Mouse (Mus musculus): ENCODE data around the gene H2-DMa. TPM values are rescaled to one million over a fixed set of nuclear protein-coding genes. Genes with fewer than 3 reads are reported as not detected.

Gene H2-DMa
- polyA plus RNA-seq, 1 experiment: 177 TPM

DNA sequence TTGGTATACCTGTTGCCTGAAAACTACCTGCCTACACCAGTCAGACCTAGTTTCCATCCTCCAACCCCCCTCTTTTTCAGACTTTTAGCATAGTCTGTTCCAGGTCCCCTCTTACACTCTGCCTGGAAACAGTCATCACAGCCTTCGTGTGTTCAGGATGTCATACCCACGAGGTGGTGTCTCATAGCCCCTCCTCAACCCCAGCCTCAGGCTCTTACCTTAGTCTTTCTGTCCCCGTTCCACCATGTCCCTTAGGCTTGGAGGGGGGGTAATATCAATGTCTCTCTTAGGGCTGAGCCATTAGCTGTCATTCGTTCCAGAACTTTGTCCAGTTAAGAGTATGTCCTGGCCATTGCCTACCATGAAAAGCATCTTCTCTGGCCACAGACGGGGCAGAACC is 18.2 kb upstream of the H2-DMa start:
- peaks cover 19% of the 10 kb centered on the region for H3K4me1 ChIP-seq (replicated peaks; ENCODE audit: control insufficient read depth, insufficient read depth, low read length)
- H3K36me3 ChIP-seq (ENCODE audit: control insufficient read depth, insufficient read depth, low read length): no peaks in the 10 kb centered on the region
- H3K27ac ChIP-seq (ENCODE audit: control insufficient read depth, insufficient read depth, low read length): no peak overlapping the region
- no peak for DNase-seq
- TF ChIP-seq CTCF (IDR thresholded peaks at IDR 0.05; ENCODE audit: borderline replicate concordance, control insufficient read depth, extremely low read depth, insufficient read depth, low read length, poor library complexity) (no peak), POLR2A (IDR thresholded peaks at IDR 0.05; ENCODE audit: control insufficient read depth, extremely low read depth, insufficient read depth, low read length, poor library complexity) (no peak)
- 23% methylated on average over 5 of the region's 5 CpGs for WGBS
- no peaks in the 10 kb centered on the region for H3K27me3 ChIP-seq (ENCODE audit: control insufficient read depth, insufficient read depth, low read length)
- H3K4me3 ChIP-seq (ENCODE audit: control insufficient read depth, insufficient read depth, low read length): no peak overlapping the region

DNA sequence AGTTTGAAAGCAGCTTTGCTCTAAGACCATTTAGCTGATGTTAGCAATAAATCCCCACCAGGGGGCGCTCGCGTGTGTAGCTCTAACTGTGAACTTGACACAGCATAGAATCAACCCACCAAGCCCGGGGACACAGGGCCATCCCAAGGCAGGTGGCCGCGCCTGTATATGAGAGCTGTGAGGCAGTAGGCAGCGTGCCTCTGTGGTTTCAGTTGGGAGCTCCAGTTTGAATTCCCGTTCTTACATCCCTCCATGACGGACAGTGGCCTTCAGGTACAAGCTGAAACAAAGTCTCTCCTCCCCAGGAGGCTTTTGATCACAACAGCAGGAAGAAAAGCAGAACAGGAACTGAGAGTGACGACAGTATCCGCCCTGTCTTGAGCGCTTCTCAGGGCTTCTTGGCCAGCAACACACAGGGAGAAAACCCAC is 17.7 kb upstream of the H2-DMa start:
- H3K4me3 ChIP-seq (ENCODE audit: control insufficient read depth, insufficient read depth, low read length): peak overlapping the region; percentile 63
- no peaks in the 10 kb centered on the region for H3K27me3 ChIP-seq (ENCODE audit: control insufficient read depth, insufficient read depth, low read length)
- peaks cover 19% of the 10 kb centered on the region for H3K4me1 ChIP-seq (replicated peaks; ENCODE audit: control insufficient read depth, insufficient read depth, low read length)
- DNase-seq: peak; percentile 97
- peak overlapping the region; percentile 78 for H3K27ac ChIP-seq (ENCODE audit: control insufficient read depth, insufficient read depth, low read length)
- under 1% methylated on average over 12 of the region's 12 CpGs for WGBS
- no peaks in the 10 kb centered on the region for H3K36me3 ChIP-seq (ENCODE audit: control insufficient read depth, insufficient read depth, low read length)
- TF ChIP-seq CTCF (IDR thresholded peaks at IDR 0.05; ENCODE audit: borderline replicate concordance, control insufficient read depth, extremely low read depth, insufficient read depth, low read length, poor library complexity) (peak; percentile 78), POLR2A (IDR thresholded peaks at IDR 0.05; ENCODE audit: control insufficient read depth, extremely low read depth, insufficient read depth, low read length, poor library complexity) (peak; percentile 45)

DNA sequence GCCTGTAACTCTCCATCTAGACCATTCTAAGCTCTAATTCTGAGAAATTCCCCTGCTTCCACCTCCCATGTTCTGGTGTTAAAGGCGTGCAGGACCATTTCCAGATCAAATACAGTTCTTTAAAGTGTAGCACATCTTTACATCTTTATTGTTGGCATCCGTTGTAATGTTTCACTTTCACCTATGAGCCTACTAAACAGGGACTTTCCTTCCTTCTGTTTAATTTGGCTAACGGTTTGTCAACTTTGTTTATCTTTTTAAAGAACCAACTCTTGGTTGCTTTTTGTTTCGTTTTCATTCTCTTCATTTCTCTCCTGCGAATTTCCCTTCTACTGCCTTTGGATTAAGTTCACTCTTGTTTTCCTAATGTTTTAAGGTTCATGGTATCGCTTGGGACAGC is 16.5 kb upstream of the H2-DMa start:
- no peak for TF ChIP-seq POLR2A (IDR thresholded peaks at IDR 0.05; ENCODE audit: control insufficient read depth, extremely low read depth, insufficient read depth, low read length, poor library complexity)
- TF ChIP-seq CTCF (IDR thresholded peaks at IDR 0.05; ENCODE audit: borderline replicate concordance, control insufficient read depth, extremely low read depth, insufficient read depth, low read length, poor library complexity): no peak
- peaks cover 16% of the 10 kb centered on the region for H3K4me1 ChIP-seq (replicated peaks; ENCODE audit: control insufficient read depth, insufficient read depth, low read length)
- DNase-seq: no peak
- no peaks in the 10 kb centered on the region for H3K36me3 ChIP-seq (ENCODE audit: control insufficient read depth, insufficient read depth, low read length)
- H3K4me3 ChIP-seq (ENCODE audit: control insufficient read depth, insufficient read depth, low read length): no peak overlapping the region
- 3% methylated on average over 6 of the region's 6 CpGs for WGBS
- no peaks in the 10 kb centered on the region for H3K27me3 ChIP-seq (ENCODE audit: control insufficient read depth, insufficient read depth, low read length)
- H3K27ac ChIP-seq (ENCODE audit: control insufficient read depth, insufficient read depth, low read length): peak overlapping the region; percentile 62

DNA sequence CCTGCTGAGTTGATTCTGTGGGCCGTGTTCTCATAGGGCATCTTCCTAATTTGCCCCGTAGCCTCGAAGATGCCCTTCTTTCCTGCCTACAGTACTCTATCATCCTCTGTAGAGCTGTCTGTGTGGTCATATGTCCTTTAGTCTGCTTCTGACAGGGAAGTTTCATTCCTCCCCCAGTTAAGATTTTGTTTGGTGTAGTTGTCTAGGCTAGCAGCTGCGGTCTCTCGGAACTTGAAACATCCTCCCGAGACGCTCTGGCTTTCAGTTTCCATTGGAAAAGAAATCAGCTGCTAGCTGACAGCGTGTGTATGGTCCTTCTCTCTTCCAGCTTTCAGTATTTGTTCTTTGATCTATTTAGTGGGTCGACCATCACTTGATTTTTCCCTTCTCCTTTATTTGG is 14.5 kb upstream of the H2-DMa start:
- no peak for DNase-seq
- H3K4me3 ChIP-seq (ENCODE audit: control insufficient read depth, insufficient read depth, low read length): no peak overlapping the region

DNA sequence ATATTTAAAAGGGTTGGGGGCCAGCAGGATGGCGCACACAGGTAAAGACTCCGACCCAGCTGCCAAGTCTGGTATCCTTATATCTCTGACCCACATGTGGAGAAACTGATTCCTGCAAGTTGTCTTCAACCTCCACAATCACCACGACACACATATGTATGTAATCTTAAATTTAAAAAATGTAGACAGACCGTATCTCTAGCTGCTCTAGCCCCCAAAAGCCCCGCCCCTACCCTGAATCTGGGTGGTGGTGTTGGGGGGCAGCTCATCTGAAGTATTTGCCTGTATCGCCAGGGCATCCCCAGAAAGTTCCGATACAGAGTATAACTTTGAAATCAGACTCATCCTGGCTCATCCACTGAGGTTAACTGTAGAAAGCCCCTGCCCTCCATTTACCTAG is 12.8 kb upstream of the H2-DMa start:
- WGBS: 94% methylated on average over 7 of the region's 7 CpGs
- TF ChIP-seq POLR2A (IDR thresholded peaks at IDR 0.05; ENCODE audit: control insufficient read depth, extremely low read depth, insufficient read depth, low read length, poor library complexity) (no peak), CTCF (IDR thresholded peaks at IDR 0.05; ENCODE audit: borderline replicate concordance, control insufficient read depth, extremely low read depth, insufficient read depth, low read length, poor library complexity) (no peak)
- DNase-seq: no peak
- Histone ChIP-seq H3K4me1 (replicated peaks; ENCODE audit: control insufficient read depth, insufficient read depth, low read length) (peaks cover 9% of the 10 kb centered on the region), H3K27me3 (ENCODE audit: control insufficient read depth, insufficient read depth, low read length) (no peaks in the 10 kb centered on the region), H3K27ac (ENCODE audit: control insufficient read depth, insufficient read depth, low read length) (no peak overlapping the region), H3K36me3 (ENCODE audit: control insufficient read depth, insufficient read depth, low read length) (peaks cover 13% of the 10 kb centered on the region), H3K4me3 (ENCODE audit: control insufficient read depth, insufficient read depth, low read length) (no peak overlapping the region)

More for the DNA sequence above, 14.5 kb upstream of the H2-DMa start:
- no peaks in the 10 kb centered on the region for H3K36me3 ChIP-seq (ENCODE audit: control insufficient read depth, insufficient read depth, low read length)
- no peak for TF ChIP-seq CTCF (IDR thresholded peaks at IDR 0.05; ENCODE audit: borderline replicate concordance, control insufficient read depth, extremely low read depth, insufficient read depth, low read length, poor library complexity)
- no peak for TF ChIP-seq POLR2A (IDR thresholded peaks at IDR 0.05; ENCODE audit: control insufficient read depth, extremely low read depth, insufficient read depth, low read length, poor library complexity)
- peaks cover 12% of the 10 kb centered on the region for H3K4me1 ChIP-seq (replicated peaks; ENCODE audit: control insufficient read depth, insufficient read depth, low read length)
- WGBS: 91% methylated on average over 9 of the region's 9 CpGs
- H3K27me3 ChIP-seq (ENCODE audit: control insufficient read depth, insufficient read depth, low read length): no peaks in the 10 kb centered on the region
- H3K27ac ChIP-seq (ENCODE audit: control insufficient read depth, insufficient read depth, low read length): no peak overlapping the region

DNA sequence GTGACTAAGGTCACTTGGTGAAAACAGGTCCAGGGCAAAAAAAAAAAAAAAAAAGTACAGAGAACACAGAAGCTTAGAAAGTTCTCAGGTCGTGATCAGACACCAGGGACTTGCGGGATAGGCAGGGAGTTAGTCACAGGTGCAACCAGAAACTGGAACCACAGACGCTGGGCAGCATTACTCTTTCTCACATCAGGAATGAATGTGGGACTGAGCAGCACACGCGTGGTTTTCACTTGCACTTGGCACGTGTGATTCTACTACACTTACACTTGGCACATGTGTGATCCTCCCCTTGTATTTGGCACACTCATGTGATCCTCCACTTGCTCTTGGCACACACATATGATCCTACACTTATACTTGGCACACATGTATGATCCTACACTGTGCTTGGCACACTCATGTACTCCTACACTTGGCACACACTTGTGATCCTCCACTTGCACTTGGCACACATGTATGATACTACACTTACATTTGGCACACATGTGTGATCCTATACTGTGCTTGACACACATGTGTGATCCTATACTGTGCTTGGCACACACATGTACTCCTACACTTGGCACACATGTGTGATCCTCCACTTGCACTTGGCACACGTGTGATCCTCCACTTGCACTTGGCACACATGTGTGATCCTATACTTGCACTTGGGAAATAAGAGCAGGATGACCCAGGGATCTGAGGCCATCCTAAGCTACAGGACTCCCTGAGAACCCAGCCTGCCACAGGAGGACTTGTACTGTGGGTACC is 12.1 kb upstream of the H2-DMa start:
- Histone ChIP-seq H3K4me3 (ENCODE audit: control insufficient read depth, insufficient read depth, low read length) (no peak overlapping the region), H3K27me3 (ENCODE audit: control insufficient read depth, insufficient read depth, low read length) (no peaks in the 10 kb centered on the region), H3K4me1 (replicated peaks; ENCODE audit: control insufficient read depth, insufficient read depth, low read length) (peaks cover 6% of the 10 kb centered on the region), H3K36me3 (ENCODE audit: control insufficient read depth, insufficient read depth, low read length) (peaks cover 20% of the 10 kb centered on the region), H3K27ac (ENCODE audit: control insufficient read depth, insufficient read depth, low read length) (no peak overlapping the region)
- no peak for DNase-seq
- 34% methylated on average over 7 of the region's 7 CpGs for WGBS
- TF ChIP-seq CTCF (IDR thresholded peaks at IDR 0.05; ENCODE audit: borderline replicate concordance, control insufficient read depth, extremely low read depth, insufficient read depth, low read length, poor library complexity): no peak
- TF ChIP-seq POLR2A (IDR thresholded peaks at IDR 0.05; ENCODE audit: control insufficient read depth, extremely low read depth, insufficient read depth, low read length, poor library complexity): no peak
